Mouse (Mus musculus) CD8-positive naive resting alpha-beta T cell, adult 2 months (primary cell): ENCODE data around the gene Fam118b.
A peak's percentile ranks its signal among the peaks of the same experiment; 100 is the strongest.

Experiments used
- DNase-seq, 2 experiments: peaks; one replicate each; pipeline ENCODE4 v3.0.0; 2022; ENCODE audit warnings: low read depth in 2 of 2, low spot score in 2 of 2

Gene Fam118b

GRCm38 (mm10) chr9:35198945-35199771 lies 68.4 kb downstream of the Fam118b start:
- peak in 1 of 2 experiments; percentile 8 for DNase-seq

- no peak for DNase-seq
Measured at GRCm38 (mm10) chr9:35198351-35198750, 69.3 kb downstream of the Fam118b start.

- no peak for DNase-seq
Measured at GRCm38 (mm10) chr9:35197625-35198024, 70.0 kb downstream of the Fam118b start.

- no peak for DNase-seq
Measured at GRCm38 (mm10) chr9:35194048-35194447, 73.6 kb downstream of the Fam118b start.

- DNase-seq: no peak
Measured at GRCm38 (mm10) chr9:35192983-35193542, 74.5 kb downstream of the Fam118b start.

DNA sequence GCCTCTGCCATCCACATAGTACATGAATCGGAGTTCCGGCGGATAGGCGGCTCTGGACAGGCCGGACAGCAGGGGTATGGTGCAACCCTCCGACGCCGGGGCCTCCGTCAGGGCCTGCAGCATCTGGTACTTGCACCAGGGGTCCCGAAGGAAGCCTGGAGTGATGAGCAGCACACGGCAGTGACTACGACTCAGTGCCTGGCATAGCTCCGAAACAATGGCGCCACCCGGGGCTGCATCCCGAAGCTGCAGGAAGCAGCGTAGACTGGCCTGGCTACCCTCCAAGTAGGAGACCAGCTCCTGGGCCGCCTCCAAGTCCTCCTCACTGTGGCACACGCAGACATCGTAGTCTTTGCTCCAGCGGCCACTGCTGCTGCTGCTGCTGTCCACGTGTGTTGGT lies 78.9 kb downstream of the Fam118b start:
- no peak for DNase-seq

DNA sequence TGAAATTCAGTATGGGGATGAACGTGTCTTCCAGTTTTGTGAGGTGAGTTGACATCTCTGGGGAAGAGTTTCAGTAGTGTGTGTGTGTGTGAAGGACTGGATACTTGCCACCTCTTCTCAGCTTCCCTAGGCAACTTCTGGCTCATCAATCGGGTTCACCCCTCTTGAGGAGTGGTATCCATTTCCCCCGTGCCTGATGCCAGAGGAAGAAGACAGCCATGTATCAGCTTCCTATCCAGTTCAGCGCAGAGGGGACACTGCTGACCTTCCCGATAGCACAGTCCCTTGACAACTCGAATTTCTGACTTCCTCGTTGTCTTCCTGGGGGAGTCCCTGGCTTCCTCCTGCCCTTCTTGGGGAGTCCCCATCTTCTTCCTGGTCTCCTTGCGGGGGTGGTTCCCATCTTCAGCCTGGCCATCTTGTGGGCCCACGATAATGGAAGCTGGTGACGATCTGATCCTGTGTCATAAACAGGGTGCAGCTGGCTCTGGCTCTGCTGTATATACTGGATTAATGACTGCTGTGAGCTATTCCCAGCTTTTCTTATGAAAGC lies 80.2 kb downstream of the Fam118b start:
- DNase-seq: no peak

DNA sequence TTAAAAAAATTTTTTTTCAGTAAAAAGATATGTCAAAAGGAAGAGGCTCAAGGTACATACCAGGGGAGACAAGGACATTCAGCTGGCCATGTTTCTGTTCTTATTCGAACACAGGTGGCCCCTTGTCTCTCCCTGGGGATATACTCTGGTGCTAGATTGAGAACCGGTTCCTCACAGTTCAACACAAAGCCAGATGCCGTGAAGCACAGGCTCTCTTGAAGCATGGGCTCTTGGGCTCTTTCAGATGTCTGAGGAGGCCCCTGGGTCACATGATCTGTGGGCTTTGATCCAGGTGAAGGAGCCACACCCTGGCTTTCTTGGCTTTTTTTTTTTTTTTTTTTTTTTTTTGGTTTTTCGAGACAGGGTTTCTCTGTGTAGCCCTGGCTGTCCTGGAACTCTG lies 81.2 kb downstream of the Fam118b start:
- DNase-seq: no peak

DNA sequence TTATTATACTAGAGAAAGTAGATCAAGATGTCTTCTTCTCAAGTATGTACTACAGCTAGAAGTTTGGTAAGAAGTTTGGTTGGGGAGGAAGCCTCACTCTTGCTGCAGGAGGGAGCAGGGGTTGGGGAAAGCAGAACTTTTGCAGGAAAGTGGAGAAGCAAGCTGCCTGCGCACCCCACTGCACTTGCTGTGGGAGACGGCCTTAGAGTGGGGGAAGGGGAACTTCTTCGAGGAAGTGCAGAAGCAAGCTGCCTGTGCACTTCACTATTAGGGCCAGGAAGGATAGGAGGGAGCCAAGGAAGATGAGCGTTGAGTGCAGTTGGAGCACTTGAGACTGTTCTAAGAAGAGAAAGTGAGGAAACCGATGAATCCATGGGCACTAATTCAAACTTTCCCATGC lies 84.2 kb downstream of the Fam118b start:
- DNase-seq: no peak

DNA sequence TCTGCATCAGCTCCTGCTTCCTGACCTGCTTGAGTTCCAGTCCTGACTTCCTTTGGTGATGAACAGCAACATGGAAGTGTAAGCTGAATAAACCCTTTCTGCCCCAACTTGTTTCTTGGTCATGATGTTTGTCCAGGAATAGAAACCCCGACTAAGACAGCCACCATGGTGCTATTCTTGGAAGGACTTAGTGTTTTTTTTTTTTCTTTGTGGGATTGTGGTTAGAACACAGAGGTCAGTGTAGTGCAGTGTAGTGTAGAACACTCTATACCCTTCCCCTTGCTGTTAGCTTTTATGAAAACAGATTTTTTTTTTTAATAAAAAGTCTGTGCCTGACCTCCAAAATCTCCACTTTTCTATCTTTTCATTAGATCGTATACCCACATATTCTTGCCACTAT lies 84.8 kb downstream of the Fam118b start:
- no peak for DNase-seq

- no peak for DNase-seq
Measured at GRCm38 (mm10) chr9:35176124-35176659, 91.4 kb downstream of the Fam118b start.

DNA sequence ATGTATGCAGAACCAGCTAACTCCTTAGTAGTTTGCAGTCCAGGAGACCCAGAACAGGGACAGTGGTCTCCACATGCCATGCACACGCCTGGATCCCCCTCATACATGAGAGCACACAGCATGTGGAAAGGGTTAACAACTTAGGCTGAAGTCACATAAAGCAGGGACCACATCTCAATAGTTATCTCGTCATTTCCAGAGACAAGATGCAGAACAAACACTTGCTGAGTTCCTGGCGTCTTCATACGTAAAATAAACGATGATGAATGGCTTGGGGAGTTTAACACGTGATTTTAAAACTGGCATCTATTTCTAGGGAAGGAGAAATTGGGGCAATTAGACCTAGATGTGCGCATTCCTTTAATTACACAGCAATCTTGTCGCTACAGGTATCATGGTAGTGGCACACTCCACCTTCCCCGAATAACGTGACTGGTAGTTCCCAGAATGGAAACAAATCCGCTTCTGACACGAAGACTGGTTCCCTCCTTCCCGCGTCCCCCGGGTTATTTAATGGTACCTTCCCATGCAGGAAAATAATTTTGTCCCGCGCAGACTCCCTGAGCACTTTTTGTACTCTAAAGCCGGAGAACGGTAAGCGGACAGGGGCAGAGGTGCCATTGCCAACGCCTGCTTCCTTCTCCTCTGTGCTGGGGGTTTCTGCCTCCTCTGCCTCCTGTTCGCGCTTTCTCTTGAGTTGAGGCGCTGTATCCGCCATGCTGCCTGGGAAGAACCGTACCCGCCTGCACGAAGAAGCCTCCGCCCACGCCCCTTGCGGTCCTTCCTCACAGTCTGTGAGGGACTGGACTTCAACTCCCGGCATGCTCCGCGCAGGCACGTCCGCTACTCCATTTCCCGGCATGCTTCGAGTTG lies 92.1 kb downstream of the Fam118b start, which contains the start of gene Dcps:
Gene Dcps (minus strand): TSS at position 811 of the 873 bp plus-strand sequence.
- DNase-seq: peak; percentile 87 to 93

- DNase-seq: no peak
Measured at GRCm38 (mm10) chr9:35173331-35173730, 94.3 kb downstream of the Fam118b start.

DNA sequence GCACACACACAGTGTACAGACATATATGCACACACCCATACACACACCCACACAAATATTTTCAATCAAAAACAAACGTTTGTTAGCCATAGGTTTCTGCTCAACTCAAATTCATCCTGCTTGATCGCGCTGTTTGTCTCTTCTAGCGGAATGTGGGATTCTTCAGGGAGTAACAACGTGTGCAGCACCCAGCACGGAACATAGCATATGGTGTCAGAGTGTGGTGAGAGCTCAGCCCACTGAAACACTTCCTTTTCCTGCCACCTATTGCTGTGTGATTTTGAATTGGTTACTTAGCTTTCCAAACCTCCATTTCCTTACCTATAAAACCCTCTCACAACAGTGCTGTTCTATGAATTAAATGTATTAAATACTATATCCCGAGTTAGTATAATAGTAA lies 97.5 kb downstream of the Fam118b start:
- no peak for DNase-seq
